Mouse (Mus musculus): Measurements from ENCODE around the gene Ggps1.
A peak's percentile ranks its signal among the peaks of the same experiment; 100 is the strongest.
"Not testable (repeated sequence)": the region's sequence is repeated elsewhere in the genome, so short reads cannot be mapped to it uniquely, and the experiment has no call there.

The Ggps1 gene

DNA sequence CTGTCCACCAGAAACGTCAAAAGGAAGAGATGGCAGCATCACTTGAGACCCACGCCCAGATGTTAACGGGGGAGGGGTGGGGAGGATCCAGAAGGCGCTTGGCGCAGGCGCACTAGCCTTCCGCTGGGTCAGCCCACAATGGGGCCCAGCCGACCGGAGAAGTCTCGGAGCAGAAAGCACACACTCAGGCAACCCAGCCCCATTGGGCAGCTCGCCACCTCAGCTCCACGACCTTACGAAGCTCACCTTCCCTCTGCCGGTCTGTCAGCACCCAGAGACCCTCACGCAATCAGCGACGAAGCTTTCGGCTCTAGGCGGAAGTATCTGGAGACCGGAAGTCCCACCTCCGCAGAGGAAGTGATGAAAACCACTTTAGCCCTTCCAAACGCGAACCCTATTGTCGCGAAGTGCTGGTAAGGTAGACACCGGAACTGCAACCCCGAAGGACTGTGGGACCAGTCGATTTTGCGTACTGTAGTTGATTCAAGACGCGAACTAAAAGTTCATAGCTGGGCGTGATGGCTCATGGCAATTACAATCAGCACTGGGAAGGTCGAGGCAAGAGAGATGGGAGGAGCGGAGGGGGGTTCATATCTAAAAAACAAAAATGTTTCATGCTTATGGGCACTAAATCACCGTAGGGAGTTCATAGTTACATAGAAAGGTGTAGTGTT is 23.9 kb downstream of the Ggps1 start, which contains the start of gene Tbce:
TSS of gene Tbce (minus strand) at position 347 of the 674 bp plus-strand sequence.
- ATAC-seq (ENCODE audit: insufficient number of reproducible peaks, low FRiP score, low TSS enrichment): peak; percentile 98

DNA sequence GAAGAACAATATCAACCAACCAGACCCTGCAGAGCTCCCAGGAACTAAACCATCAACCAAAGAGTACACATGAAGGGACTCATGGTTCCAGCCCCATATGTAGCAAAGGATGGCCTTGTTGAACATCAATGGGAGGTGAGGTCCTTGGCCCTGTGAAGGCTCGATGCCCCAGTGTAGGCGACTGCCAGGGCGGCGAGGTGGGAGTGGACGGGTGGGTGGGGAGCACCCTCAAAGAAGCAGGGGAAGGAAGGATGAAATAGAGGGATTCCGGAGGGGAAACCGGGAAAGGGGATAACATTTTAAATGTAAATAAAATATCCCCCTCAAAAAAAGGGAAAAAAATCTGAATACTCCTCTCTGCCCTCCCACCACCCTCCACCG is 24.4 kb downstream of the Ggps1 start:
- no peak for ATAC-seq (ENCODE audit: insufficient number of reproducible peaks, low FRiP score, low TSS enrichment)

DNA sequence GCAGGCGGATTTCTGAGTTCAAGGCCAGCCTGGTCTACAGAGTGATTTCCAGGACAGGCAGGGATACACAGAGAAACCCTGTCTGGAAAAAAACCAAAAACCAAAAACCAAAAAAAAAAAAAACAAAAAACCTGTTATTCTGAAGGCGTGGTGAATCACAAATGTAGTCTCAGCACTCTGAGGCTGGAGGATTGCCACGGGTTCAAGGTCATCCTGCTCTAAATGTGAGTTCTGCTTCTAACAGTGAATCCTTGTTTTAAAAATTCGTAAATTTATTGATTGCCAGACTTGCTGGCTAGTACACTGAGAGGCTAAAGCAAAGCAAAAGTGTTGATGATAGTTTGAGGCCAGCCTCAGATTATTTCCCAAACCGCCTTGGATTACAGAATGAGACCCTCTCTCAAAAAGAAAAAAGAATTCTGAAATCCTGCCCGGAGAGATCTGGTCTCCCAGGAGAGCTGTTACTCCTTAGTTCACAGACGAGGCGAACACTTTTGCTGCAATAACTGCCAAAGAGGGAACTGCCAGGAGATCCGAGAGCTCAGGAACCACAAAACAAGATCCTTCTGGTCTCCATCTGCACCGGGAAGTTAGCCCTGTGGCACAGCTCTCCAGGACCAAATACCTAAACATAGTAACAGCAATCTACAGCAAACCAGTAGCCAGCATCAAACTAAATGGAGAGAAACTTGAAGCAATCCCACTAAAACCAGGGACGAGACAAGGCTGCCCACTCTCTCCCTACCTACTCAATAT is 27.2 kb downstream of the Ggps1 start:
- ATAC-seq (ENCODE audit: insufficient number of reproducible peaks, low FRiP score, low TSS enrichment): no peak

DNA sequence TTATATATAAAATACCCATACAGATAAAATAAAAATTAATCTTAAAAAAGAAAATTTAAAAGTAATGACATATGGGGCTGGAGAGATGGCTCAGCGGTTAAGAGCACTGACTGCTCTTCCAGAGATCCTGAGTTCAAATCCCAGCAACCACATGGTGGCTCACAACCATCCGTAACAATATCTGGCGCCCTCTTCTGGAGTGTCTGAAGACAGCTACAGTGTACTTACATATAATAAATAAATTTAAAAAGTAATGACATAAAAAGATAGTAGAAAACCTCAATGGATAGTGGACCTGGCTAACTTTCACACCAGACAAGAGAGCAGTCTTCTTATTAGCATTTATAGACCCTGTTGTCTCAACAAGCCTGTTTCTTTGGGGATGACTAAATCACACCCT is 27.9 kb downstream of the Ggps1 start:
- not testable (repeated sequence) for ATAC-seq (ENCODE audit: insufficient number of reproducible peaks, low FRiP score, low TSS enrichment)

DNA sequence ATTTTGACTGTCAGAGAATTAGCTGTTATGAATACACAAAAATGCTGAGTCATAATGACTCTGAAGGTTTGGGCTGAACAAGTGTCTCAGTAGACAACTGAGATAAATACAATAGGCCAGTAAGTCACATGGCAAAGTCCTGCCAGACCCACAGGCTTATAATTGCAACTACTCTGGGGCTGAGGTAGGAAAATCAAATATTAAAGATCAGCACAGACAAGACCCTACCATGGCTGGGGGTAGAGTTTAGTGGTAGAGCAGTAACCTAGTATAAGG is 29.3 kb downstream of the Ggps1 start:
- ATAC-seq (ENCODE audit: insufficient number of reproducible peaks, low FRiP score, low TSS enrichment): no peak; the same call in 1 of the 2 replicates

DNA sequence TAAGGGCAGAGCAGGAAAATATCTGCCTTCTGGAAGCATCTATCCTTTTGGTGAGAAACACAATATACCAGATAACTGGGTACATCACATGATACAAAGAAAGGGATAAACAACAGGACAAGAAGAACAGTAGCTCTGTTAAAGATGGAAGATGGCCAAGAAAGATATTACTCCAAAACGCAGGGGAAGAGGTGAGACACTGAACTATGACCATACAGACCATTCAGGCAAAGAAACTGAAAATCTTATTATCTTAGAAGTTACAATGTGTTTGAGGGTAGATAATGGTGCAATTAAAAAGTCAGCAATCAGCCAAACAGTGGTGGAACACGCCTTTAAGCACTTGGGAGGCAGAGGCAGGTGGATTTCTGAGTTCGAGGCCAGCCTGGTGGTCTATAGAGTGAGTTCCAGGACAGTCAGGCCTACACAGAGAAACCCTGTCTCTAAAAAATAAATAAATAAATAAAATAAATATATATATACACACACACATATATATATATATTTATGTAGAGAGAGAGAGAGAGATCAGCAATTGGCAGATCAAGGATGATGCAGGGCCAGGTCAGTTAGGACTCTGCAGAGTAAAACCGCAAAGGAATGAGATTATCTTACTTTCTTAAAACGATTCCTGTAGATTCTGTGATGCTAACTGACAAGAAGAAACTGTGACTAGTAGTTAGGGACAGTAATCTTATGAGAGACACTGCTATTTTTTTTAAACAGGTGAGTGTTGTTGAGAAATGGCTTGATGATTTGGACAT is 29.8 kb downstream of the Ggps1 start:
- no peak for ATAC-seq (ENCODE audit: insufficient number of reproducible peaks, low FRiP score, low TSS enrichment)

DNA sequence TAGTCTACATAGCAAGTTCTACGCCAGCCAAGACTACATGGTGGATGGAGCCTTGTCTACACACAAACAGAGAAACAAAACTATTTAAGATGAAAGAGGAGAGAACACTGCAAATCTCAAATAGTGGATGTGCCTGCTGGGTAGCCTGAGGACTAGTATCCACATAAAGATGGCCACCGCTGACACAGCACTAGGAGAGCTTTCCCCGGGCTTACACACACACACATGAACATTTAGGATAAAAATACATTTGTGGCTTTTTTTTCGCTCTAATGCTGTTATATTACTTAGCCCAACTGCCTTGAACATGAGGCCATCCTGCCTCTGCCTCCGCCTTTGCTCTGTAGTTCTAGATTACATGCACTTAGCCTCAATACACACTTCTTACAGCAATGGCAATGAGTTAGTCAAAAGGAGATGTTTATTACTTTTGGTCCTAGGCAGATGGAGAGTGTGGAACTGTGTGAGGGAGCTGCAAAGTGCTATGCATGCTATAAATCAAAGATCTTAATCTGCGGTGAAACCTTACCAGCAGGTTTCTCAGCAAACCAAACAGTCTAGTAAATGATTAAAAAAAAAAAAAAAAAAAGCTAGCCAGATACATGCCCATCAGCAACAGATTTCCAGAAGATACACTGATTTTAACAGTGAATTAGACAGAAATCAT is 37.0 kb downstream of the Ggps1 start:
- no peak for ATAC-seq (ENCODE audit: insufficient number of reproducible peaks, low FRiP score, low TSS enrichment)

DNA sequence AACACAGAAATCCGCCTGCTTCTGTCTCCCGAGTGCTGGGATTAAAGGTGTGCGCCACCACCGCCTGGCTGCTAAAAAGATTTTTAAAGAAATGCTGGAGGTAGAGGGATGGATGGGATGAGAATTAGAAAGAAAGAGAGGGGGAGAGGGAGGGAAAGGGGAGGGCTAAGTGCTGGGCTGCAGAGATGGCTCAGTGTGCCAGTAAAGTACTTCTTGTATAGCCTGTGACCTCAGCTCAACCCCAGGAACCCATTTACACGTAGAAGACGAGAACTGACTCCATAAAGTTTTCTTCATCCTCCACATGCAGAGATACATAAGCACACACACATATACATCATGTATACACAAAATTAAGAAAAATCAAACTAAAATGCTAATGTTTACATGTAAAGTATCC is 37.7 kb downstream of the Ggps1 start:
- no peak for ATAC-seq (ENCODE audit: insufficient number of reproducible peaks, low FRiP score, low TSS enrichment)

DNA sequence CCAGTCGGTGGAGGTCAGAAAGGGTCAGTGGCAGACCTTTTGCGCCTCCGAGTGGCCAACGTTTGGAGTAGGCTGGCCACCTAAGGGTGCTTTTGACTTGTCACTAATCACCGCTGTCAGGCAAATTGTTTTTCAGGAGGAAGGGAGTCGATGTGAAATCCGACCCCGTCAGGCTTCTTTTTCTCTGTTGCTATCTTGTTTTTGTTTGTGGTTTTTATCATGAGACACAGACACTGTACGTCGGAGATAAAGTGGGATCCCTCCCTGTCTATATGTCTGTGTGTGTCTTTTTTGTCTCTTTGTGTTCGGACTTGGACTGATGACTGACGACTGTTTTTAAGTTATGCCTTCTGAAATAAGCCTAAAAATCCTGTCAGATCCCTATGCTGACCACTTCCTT is 41.9 kb downstream of the Ggps1 start:
- not testable (repeated sequence) for ATAC-seq (ENCODE audit: insufficient number of reproducible peaks, low FRiP score, low TSS enrichment)

DNA sequence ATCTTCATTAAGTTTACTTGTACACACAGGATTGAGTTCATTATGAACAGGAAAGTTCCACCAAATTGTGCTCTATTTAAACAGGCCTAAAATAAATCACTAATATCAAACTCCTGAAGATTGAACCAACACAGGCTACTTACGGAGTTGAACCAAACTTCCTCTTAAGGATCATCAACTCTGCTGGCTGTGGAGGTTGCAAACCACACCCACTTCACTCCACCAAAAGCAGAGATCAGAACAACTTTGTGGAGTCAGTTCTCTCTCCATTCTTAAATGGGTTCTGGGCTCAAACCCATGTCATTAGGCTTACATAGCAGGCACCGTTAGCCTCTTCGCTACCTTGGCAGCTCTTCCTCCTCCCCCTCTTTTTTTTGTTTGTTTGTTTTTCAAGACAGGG is 44.4 kb downstream of the Ggps1 start:
- no peak for ATAC-seq (ENCODE audit: insufficient number of reproducible peaks, low FRiP score, low TSS enrichment)

DNA sequence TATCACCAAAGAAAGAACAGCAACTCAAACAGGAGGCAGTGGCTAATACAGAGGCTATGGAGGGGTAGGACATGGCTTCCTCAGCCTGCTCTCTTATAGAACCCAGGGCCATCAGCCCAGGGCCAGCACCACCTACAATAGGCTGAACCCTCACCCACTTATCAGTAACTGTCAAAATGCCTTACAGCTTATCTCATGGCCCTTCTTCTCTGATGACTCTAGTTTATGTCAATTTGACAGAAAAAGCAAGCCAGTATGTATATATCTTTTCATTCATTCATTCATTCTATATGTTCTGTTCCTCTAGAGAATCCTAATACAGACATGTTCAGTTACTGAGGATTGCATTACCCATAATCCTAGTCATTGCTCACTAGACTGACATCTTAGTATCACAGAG is 45.0 kb downstream of the Ggps1 start:
- no peak for ATAC-seq (ENCODE audit: insufficient number of reproducible peaks, low FRiP score, low TSS enrichment)

DNA sequence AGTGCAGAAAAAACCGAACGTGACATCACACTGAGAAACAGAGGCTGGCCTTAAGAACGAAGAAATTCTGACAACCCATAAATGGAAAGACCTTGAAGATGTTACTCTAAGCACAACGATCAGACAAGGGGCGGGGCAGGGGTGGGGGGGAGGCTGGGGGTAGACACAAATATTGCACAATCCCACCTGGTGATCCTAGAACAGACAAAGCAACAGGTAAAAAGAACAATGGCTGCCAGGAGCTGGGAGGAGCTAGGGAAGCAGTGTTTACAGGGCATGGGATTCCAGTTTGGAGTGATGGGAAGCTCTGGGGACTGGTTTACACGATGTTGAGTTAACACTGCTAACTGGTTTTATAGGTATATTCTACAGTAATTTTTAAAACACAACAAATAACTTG is 47.7 kb downstream of the Ggps1 start:
- ATAC-seq (ENCODE audit: insufficient number of reproducible peaks, low FRiP score, low TSS enrichment): no peak

DNA sequence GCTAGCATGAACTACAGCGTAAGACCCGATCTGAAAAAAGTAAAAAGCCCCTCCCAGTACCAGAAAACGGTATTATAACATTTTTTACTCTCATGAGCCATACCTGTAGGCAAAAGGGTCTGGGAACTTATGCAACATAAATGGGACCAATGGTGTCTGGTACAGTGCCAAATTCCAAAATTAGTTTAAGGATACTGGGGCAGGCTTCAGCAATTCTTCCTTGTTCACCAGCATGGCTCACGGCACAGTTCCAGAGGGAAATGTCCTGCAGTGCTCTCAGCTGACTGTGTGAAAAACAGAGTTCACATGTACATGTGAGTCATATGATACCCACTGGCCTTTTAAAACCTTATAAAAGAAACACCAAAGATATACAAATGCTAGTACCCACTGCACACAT is 48.7 kb downstream of the Ggps1 start:
- ATAC-seq (ENCODE audit: insufficient number of reproducible peaks, low FRiP score, low TSS enrichment): peak; percentile 46; the same call in 1 of the 2 replicates

DNA sequence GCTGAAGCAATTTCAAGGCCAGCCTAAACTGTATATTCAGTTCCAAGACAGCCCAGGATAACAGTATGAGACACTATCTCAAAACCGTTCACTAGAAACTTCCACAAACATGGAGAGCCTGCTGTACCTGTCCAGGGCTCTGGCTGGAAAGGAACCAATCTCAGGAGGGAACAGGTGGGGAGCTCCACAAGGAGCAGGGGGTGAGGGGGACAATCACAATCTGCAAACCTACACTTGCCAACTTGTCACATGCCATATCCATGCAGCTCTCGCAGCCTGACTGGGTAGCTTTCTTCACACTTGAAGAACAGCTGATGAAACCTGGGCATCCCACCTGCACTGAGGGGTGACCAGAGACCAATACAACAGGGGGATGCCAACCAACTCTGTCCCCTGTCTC is 49.3 kb downstream of the Ggps1 start:
- ATAC-seq (ENCODE audit: insufficient number of reproducible peaks, low FRiP score, low TSS enrichment): peak; percentile 45

DNA sequence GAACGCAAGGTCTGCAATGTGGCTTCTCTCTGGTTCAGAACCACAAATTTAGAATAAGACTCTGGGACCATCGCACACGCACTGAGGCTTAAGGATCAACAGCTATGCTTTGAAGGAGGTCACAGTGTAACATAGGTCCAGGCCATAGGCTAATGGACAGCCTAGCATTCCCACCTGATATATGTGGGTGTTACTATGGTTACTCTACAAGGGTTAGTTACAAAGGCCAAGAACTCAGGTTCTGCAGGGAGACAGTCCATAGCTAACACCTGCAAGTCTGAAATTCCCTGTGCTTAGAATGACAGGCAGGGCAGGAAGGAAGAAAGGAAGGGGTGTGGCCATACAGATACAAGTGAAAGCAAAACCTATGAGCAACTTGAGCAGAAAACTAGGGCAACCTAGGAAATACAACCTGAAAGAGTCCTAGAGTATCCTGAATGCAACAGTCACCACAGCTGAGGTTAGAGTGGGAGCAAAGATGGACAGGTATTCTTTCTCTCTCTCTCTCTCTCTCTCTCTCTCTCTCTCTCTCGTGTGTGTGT is 51.8 kb downstream of the Ggps1 start:
- no peak for ATAC-seq (ENCODE audit: insufficient number of reproducible peaks, low FRiP score, low TSS enrichment)

DNA sequence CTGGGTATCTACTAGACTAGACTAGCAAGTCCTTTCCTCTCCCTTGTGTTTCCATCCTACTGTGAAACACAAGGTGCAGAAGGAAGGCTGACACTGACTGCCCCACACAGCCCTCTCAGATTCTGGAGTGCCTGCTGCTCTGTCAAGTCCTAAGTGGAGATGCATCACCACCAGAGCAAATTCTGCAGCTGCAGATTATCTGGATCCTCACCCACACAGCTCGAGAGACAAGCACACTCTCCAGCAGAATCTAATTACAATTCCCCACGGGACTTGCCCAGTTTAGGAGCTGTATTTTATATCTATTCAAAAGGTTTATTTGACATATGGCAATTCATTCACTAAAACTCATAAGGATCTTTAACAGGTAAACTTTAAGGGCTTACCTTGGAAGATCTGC is 57.2 kb downstream of the Ggps1 start:
- ATAC-seq (ENCODE audit: insufficient number of reproducible peaks, low FRiP score, low TSS enrichment): no peak

DNA sequence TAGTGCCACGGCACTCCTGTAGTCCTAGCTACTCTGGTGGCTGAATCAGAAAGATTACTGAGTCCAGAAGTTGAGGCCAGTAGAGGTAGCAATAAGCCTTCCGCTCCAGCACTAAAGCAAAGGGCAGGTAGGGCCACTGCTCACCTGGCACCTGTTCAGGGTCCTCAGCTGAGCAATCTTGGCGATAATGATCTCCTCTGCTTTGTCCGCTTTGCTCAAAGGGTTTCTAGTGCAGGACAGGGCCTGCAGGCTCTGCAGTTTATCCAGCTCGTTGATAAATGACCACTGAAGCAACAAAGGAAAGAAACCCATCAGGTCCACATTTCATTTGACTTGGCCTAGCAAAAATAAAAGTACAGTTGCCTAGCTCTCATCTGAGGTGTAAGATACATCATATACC is 58.3 kb downstream of the Ggps1 start:
- ATAC-seq (ENCODE audit: insufficient number of reproducible peaks, low FRiP score, low TSS enrichment): no peak

DNA sequence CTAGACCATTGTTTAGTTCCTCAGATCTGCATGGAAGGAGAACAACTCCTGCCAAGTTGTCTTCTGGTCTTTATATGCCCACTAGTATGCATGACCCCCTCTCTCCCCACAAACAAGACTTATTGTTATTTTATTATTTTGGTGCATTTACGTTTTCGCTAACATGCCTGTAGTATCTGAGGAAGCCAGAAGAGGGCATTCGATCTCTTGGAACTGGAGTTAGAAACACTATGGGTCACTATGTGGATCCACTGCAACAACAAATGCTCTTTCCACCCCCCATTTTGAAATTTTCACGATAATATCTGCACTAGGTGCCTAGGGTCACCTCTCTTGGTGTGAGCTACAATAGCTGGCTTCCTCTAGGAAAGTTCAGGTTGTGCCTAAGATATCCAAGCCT is 59.2 kb downstream of the Ggps1 start:
- ATAC-seq (ENCODE audit: insufficient number of reproducible peaks, low FRiP score, low TSS enrichment): no peak

DNA sequence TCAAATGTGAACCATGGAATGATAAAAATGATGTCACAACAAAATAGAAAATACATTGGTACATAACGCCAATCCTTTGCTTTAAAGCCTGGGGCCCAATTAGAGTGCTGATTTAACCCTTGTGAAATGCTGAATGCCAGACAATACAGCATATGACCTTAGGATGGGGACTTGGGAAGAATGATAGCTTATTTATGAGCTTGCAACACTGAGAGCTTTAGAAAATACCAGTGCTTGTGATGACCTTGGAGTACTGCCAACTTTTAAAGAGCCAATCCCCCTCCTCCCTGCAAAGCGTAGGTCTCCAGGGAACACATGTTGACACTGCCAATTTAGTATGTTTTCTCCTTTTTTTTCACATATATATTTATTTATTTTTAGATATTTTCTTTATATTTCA is 60.6 kb downstream of the Ggps1 start:
- ATAC-seq (ENCODE audit: insufficient number of reproducible peaks, low FRiP score, low TSS enrichment): no peak

Measured in cerebellum, adult (tissue).